Mouse (Mus musculus) left cerebral cortex, adult 2 months (tissue): Measurements from ENCODE around the gene Olfr223. TPM values are rescaled to one million over a fixed set of nuclear protein-coding genes. Genes with fewer than 3 reads are reported as not detected.
"Not testable (repeated sequence)": the region's sequence is repeated elsewhere in the genome, so short reads cannot be mapped to it uniquely, and the experiment has no call there.

Experiments used
- DNase-seq, 2 experiments: peaks; one replicate each; pipeline ENCODE4 v3.0.0; 2021 to 2022; ENCODE audit warnings: low spot score in 2 of 2, mixed read lengths in 1 of 2; ENCODE audit errors: extremely low spot score in 1 of 2
- H3K27ac ChIP-seq: fragments of 200-600 bp; 2 replicates; pipeline ENCODE4 v1.8.1; 2022
- H3K4me3 ChIP-seq: fragments of 200-600 bp; 2 replicates; pipeline ENCODE4 v1.8.1; 2022
- CTCF ChIP-seq: fragments of 200-600 bp; IDR thresholded peaks from 2 replicates; pipeline ENCODE4 v1.8.1; 2022; ENCODE audit warnings: antibody characterized with exemption, mild to moderate bottlenecking, moderate library complexity
- intact Hi-C: fragments of 180-260 bp; cut with DNase I; formaldehyde crosslinking; loops from one replicate; pipeline ENCODE4 v1.15.1; 2025
- total RNA-seq, 2 experiments: library from RNA; stranded (reverse); gene quantifications; 2 replicates each; pipeline ENCODE4 v1.2.3; 2021

Gene Olfr223
- total RNA-seq, 2 experiments from 2014 or later = not detected

DNA sequence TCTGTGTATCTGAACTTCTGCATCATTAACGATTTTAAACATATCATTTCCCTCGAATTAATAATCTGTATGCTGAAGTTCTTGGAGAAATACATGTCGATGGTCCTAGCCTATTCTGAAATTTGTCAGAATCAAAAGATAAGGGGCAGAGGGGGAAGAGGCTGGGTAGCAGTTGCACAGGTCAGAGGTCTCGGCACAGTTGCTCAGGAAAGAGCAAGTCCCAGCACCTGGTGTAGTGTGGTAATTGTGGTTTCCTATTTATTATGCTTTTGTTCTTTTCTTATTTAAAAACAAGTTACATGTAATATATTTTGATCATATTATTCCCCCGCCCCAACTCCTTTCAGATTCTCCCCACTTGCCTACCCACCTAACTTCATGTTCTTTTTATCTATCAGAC is 35.1 kb upstream of the Olfr223 start:
- TF ChIP-seq CTCF = no peak
- intact Hi-C loops = no loop called here
- DNase-seq = no peak
- H3K27ac ChIP-seq = no peak overlapping the region
- no peak overlapping the region for H3K4me3 ChIP-seq

DNA sequence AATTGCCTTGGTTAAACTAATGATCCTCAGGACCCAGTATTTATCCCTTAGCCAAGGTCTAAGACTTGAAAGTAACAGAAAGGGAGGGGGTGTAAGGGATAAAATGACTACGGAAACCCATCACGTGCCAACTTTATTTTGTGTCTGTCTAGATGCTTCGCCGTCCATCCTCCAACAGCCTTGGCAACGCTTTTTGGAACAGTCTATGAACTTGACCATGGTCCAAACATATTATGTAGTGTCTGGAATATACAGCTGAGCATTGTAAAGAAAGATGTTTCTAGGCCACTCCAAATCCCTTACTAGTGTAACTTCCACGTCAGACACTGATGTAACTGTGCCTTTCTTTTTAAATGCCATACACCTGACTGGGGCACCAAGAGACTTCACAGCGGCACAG is 33.1 kb upstream of the Olfr223 start:
- H3K4me3 ChIP-seq = no peak overlapping the region
- DNase-seq = no peak
- intact Hi-C loops = no loop called here
- H3K27ac ChIP-seq = no peak overlapping the region
- TF ChIP-seq CTCF = no peak

DNA sequence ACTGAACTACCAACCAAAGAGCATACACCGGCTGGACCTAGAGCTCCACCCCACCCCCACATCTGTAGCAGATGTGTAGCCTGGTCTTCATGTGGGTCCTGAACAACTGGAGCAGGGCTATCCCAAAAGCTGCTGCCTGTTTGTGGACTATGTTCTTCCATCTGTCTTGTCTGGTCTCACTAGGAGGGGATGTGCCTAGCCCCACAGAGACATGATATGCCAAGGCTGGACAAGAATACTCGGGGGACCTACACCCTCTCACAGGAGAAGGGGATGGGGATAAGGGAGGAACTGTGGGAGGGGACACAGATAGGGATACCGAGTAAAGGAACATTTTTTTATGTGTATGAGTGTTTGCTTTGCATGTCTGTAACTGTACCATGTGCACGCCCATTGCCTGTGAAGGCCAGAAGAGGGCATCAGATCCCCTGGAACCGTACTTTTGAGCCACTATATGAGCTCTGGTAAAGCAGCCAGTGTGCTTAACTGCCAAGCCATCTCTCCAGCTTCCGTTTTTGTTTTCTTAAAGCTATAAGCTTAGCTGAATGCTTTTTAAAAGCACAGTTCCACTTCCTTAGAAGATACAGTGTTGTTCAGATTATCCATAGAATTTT is 31.0 kb upstream of the Olfr223 start:
- peak; percentile 38 to 51 for DNase-seq
- peak; percentile 79 for TF ChIP-seq CTCF
- H3K27ac ChIP-seq = no peak overlapping the region
- no peak overlapping the region for H3K4me3 ChIP-seq
- intact Hi-C loops = loop anchor here (1.0 to 5.0 kb wide), 2 partner anchors 108 to 122 kb away; no protein-coding TSS in a partner anchor

DNA sequence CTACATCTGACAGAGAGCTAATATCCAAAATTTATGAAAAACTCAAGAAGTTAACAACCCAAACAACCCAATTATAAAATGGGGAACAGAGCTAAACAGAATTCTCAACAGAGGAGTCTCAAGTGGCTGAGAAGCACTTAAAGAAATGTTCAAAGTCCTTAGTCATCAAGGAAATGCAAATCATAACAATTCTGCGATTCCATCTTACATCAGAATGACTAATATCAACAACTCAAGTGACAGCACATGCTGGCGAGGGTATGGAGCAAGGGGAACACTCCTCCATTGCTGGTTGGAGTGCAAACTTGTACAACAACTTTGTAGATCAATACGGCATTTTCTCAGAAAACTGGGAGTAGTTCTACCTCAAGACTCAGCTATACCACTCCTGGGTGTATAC is 29.1 kb upstream of the Olfr223 start:
- Histone ChIP-seq H3K27ac (no peak overlapping the region), H3K4me3 (no peak overlapping the region)
- TF ChIP-seq CTCF = no peak
- no peak for DNase-seq
- intact Hi-C loops = loop anchor here (5.0 kb wide), 1 partner anchor 110 kb away; no protein-coding TSS in a partner anchor

DNA sequence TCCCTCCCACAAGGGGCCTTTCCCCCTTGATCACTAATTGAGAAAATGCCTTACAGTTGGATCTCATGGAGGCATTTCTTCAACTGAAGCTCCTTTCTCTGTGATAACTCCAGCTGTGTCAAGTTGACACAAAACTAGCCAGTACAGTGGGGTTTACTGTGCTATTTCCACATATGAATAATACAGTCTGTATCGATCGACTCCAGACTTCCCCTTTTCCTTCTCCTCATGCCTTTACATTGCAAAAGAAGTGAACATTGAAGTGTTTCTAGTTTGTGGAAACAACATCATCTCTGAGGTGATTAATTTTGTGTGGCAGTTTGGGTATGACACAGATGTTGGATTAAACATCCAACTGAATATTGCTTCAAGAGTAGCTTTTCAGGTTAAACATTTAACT is 23.9 kb upstream of the Olfr223 start:
- H3K27ac ChIP-seq, DNase-seq, intact Hi-C loops, H3K4me3 ChIP-seq: not testable (repeated sequence)

DNA sequence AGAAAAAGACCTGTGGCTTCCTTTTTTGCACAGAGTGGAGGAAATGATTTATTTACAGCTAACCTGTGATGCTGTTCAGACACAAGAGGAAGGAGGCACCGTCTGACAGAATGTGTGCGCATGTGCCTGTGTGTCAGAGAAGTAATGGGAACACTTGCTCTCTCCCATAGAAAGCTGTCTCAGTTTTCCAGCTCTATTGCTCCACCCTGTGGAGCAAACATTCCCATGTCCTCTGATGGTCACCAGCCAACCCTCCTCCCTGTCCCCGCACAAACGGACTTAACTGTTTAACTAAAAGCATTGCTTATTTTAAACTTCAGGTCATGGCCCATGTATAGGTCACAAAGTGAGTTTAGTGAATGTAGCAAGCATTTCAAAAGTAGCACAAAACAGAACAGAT is 21.0 kb upstream of the Olfr223 start:
- H3K4me3 ChIP-seq = no peak overlapping the region
- intact Hi-C loops = loop anchor here (1.0 kb wide), 1 partner anchor 89 kb away; no protein-coding TSS in a partner anchor
- DNase-seq = peak; percentile 34 to 44
- no peak overlapping the region for H3K27ac ChIP-seq
- TF ChIP-seq CTCF = peak; percentile 61

DNA sequence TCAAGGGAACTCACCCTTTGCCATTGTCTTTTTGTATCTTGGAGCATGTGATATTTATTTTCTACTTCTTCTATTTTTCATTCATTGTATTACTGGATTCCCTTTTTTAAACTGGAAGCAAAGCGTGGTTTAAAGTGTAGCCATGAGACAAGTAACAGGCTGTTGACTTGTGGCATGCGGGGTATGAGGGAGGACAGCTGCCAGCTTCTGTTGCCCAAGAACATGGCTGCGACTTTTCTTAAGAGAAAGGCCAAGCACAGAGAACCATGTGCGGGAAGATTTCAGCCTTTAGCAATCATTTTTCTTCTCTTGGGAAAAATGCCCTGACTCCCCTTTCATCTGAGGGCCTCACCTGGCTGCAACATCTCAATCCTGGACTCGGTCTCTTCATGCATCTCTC is 18.6 kb upstream of the Olfr223 start:
- intact Hi-C loops = no loop called here
- DNase-seq = no peak
- Histone ChIP-seq H3K27ac (no peak overlapping the region), H3K4me3 (no peak overlapping the region)
- no peak for TF ChIP-seq CTCF

DNA sequence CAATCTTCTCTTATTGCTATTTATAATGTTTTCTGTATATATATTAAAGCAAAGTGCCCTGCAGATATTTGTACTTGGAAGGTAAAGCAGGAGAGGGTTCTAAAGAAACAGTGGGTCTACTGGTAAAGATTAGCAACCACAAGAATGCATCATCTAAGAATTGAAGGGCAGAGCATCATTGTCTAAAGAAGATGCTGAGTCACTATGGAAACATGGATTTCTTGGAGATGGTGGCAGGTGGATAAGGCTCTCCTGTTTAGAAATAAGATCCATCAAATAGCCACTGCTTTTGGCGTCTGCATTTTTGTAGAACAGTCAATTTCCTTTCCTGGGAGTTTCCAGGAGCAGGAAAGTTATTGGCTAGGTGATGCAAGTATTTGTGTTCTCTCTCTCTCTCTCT is 9.2 kb upstream of the Olfr223 start:
- no peak overlapping the region for H3K4me3 ChIP-seq
- no peak overlapping the region for H3K27ac ChIP-seq
- TF ChIP-seq CTCF = no peak
- DNase-seq = no peak
- intact Hi-C loops = no loop called here

DNA sequence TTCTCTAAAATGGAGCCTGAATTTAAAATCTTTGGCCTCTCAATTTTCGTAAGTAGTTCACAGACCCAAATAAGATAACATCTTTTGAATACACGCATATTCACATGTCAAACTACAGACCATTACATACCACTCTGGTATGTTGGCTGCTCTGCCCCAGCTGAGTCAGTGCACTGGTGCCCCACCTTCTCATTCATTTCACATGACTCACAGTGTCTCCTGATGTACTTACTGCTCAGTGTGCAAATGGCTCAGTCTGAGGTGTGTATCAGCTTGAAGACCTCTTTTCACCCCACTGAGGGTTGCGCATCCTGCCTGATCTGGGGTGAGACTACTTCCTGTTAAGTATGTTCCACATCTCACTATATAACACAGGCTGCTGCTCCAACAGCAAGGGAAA is 7.8 kb upstream of the Olfr223 start:
- intact Hi-C loops = no loop called here
- DNase-seq = no peak
- no peak for TF ChIP-seq CTCF
- Histone ChIP-seq H3K4me3 (no peak overlapping the region), H3K27ac (no peak overlapping the region)

DNA sequence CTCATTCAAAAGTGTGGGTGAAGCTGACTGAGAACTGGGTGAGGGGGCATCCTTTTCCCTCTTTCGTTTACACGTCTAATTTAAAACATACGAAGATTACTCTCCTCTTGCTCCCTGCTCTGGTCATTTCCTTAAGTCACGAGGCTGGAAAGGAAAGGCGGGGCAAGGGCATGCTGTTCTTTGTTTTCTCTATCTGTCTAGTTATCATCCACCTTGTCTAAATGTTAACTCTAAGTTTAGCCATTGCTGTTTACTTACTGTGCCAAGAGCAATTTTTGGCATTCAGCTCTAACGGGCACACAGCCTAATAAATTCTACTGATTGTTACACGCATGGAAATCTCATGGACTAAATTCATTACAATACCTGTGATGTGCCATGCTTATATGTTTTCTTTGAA is 6.1 kb upstream of the Olfr223 start:
- no peak for DNase-seq
- intact Hi-C loops = no loop called here
- no peak overlapping the region for H3K27ac ChIP-seq
- no peak overlapping the region for H3K4me3 ChIP-seq
- no peak for TF ChIP-seq CTCF

DNA sequence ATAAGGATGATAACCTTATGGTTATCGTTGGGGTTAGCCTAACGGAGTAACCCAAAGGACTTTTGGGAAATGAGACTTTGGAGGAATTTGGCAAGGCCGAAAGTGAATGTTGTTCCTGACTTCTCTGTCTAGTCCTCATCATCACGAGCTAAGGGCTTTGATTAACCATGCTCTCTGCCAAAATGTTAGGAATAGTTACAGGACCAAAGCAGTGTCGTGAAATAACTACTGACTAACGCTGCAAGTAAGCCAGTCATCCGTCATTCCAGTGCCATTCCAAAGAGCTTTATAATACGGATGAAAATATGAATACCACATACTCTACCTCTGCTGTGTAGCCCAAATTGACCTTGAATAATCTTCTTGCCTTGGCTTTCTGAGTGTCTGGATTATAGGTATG is 3.9 kb upstream of the Olfr223 start:
- Histone ChIP-seq H3K4me3 (no peak overlapping the region), H3K27ac (no peak overlapping the region)
- no peak for TF ChIP-seq CTCF
- DNase-seq = no peak
- intact Hi-C loops = no loop called here

DNA sequence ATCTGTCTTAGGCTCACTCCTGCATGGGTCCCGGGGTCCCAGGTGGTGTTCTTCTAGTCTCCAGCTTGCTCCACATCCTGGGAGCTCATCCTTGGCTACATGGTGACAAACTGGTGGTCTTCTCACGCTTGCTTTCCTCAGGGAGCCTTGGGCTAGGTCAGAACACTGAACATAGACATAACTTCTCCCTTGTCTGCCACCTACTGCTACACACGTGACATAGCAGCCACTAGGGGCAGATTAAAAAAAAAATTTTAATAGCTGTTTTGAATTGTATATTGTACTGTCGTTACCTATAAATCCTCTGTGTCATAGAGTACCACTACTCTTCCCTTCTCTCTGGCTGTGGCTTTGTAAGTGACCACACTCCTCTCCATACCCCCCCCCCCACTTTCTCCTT is 3.0 kb upstream of the Olfr223 start:
- Histone ChIP-seq H3K27ac (no peak overlapping the region), H3K4me3 (no peak overlapping the region)
- no peak for DNase-seq
- TF ChIP-seq CTCF = peak; percentile 52
- intact Hi-C loops = no loop called here

DNA sequence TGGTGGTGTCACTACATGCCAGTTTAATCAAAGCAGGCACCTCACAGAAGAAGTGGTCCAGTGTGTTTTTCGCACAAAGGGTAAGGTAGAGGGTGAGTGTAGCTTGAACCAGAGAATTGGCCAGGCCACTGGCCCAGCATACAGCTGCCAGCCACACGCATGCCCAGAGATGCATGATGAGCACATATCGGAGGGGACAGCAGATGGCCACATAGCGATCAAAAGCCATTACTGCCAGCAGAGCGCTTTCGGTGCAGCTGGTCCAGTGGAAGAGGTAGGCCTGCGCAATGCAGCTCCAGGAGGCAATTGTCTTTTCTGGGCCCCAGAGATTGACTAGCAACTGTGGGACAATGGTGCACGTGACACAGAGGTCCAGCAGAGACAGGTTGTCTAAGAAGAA is 3.6 kb downstream of the Olfr223 start:
- Histone ChIP-seq H3K27ac (no peak overlapping the region), H3K4me3 (no peak overlapping the region)
- DNase-seq = no peak
- TF ChIP-seq CTCF = no peak
- intact Hi-C loops = no loop called here
